8 mouse cellular contexts compared by ENCODE assay signal in the genomic region with DNA sequence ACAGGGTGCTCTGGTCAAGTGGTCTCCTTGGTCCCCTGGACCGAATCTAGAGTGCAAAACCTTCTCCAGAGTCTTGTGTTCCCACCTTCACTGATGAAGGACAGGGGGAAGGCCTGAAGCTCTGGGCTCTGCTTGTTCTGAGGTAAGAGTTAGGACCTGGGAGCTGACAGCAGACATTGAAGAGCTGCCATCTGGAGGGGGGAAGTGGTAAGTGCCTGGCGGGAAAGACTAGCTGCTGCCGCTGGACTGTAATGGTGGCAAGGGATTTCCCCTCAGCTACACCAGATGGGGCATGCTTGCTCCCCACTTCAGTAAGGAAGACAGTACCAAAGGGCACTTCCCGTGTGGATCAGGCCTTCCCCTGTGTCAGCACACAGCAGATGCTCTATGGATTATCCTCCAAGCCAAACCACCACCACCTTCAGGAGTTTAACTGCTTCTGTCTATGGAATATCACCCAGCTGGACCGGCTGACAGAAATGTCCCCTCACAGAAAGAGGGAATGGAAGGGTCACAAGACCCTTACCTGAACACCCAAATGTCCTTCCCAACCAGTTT. TPM values are rescaled to one million over a fixed set of nuclear protein-coding genes. Genes with fewer than 3 reads are reported as not detected.
DNase-seq lines count a peak whose midpoint lies in the region; ATAC-seq and TF ChIP-seq lines count a peak whose summit lies in the region.

No protein-coding gene starts in this region.

- no peaks in the 10 kb centered on the region for H3K27me3 ChIP-seq in embryonic facial prominence, embryonic 14.5 days (replicated peaks; ENCODE audit: control insufficient read depth, insufficient read depth, low read length)
- H3K27me3 ChIP-seq in limb, embryonic 12.5 days: no peaks in the 10 kb centered on the region
- H3K27me3 ChIP-seq in midbrain, embryonic 13.5 days: no peaks in the 10 kb centered on the region
- no peaks in the 10 kb centered on the region for H3K27me3 ChIP-seq in spleen, adult 2 months (ENCODE audit: control insufficient read depth, insufficient read depth, low read length)

- TF ChIP-seq CTCF in spleen, adult 2 months (IDR thresholded peaks at IDR 0.05; ENCODE audit: extremely low read depth, insufficient read depth, insufficient read length, insufficient replicate concordance): peak; percentile 39; the same call in 1 of the 2 replicates

- no peak overlapping the region for H3K27ac ChIP-seq in embryonic facial prominence, embryonic 14.5 days (replicated peaks; ENCODE audit: low read depth, low read length)
- no peak overlapping the region for H3K27ac ChIP-seq in limb, embryonic 12.5 days
- H3K27ac ChIP-seq in midbrain, embryonic 13.5 days: no peak overlapping the region
- no peak overlapping the region for H3K27ac ChIP-seq in spleen, adult 2 months (ENCODE audit: insufficient read depth, low read length)

- no peaks in the 10 kb centered on the region for H3K9me3 ChIP-seq in embryonic facial prominence, embryonic 14.5 days (ENCODE audit: control insufficient read depth, low read length)
- no peaks in the 10 kb centered on the region for H3K9me3 ChIP-seq in limb, embryonic 12.5 days
- no peaks in the 10 kb centered on the region for H3K9me3 ChIP-seq in midbrain, embryonic 13.5 days

- no peak overlapping the region for H3K9ac ChIP-seq in embryonic facial prominence, embryonic 14.5 days (ENCODE audit: low read depth, low read length)
- no peak overlapping the region for H3K9ac ChIP-seq in limb, embryonic 12.5 days (replicated peaks)
- no peak overlapping the region for H3K9ac ChIP-seq in midbrain, embryonic 13.5 days (replicated peaks)

- peak; percentile 88 for DNase-seq in 3T3-L1 (ENCODE audit: low read depth, low spot score)
- peak; percentile 36 for DNase-seq in adrenal gland, adult 8-10 months
- DNase-seq in embryonic facial prominence, embryonic 14.5 days (ENCODE audit: low spot score): peak; percentile 84
- peak; percentile 28 to 54 for DNase-seq in heart, adult 9 months (ENCODE audit: low spot score in 2 of 2)
- DNase-seq in kidney, adult 8-10 months: peak; percentile 71 to 81
- DNase-seq in spleen, adult 2 months (ENCODE audit: low read depth in 1 of 2, low spot score in 2 of 2): peak in 1 of 2 experiments; percentile 47

- H3K4me2 ChIP-seq in embryonic facial prominence, embryonic 14.5 days (ENCODE audit: low read depth, low read length): no peak overlapping the region
- no peak overlapping the region for H3K4me2 ChIP-seq in limb, embryonic 12.5 days
- H3K4me2 ChIP-seq in midbrain, embryonic 13.5 days (replicated peaks): no peak overlapping the region

- no peak overlapping the region for H3K4me3 ChIP-seq in embryonic facial prominence, embryonic 14.5 days (ENCODE audit: low read depth, low read length)
- no peak overlapping the region for H3K4me3 ChIP-seq in limb, embryonic 12.5 days (replicated peaks)
- no peak overlapping the region for H3K4me3 ChIP-seq in midbrain, embryonic 13.5 days (replicated peaks)
- no peak overlapping the region for H3K4me3 ChIP-seq in spleen, adult 2 months (ENCODE audit: extremely low read depth, insufficient read depth, insufficient read length)

- peak; percentile 78 for ATAC-seq in embryonic facial prominence, embryonic 14.5 days (ENCODE audit: low read depth)
- ATAC-seq in limb, embryonic 12.5 days (ENCODE audit: insufficient number of reproducible peaks, insufficient read depth, low FRiP score, low TSS enrichment, low read depth): peak; percentile 49; the same call in 1 of the 2 replicates
- ATAC-seq in midbrain, embryonic 13.5 days: peak; percentile 79

- 0 out of 2 replicates have a peak, but pooled peaks cover 2% of the 10 kb centered on the region for H3K4me1 ChIP-seq in embryonic facial prominence, embryonic 14.5 days (ENCODE audit: control insufficient read depth, insufficient read depth, low read length)
- H3K4me1 ChIP-seq in limb, embryonic 12.5 days (replicated peaks): peaks cover 5% of the 10 kb centered on the region; the same call in 1 of the 2 replicates
- H3K4me1 ChIP-seq in midbrain, embryonic 13.5 days (replicated peaks): 0 out of 2 replicates have a peak, but pooled peaks cover 4% of the 10 kb centered on the region
- H3K4me1 ChIP-seq in spleen, adult 2 months (ENCODE audit: control insufficient read depth, insufficient read depth, insufficient read length): no peaks in the 10 kb centered on the region

- TF ChIP-seq POLR2A in spleen, adult 2 months (IDR thresholded peaks at IDR 0.05; ENCODE audit: low read depth, low read length): no peak

- no peaks in the 10 kb centered on the region for H3K36me3 ChIP-seq in embryonic facial prominence, embryonic 14.5 days (ENCODE audit: control insufficient read depth, insufficient read depth, low read length)
- no peaks in the 10 kb centered on the region for H3K36me3 ChIP-seq in limb, embryonic 12.5 days
- H3K36me3 ChIP-seq in midbrain, embryonic 13.5 days: no peaks in the 10 kb centered on the region
- H3K36me3 ChIP-seq in spleen, adult 2 months (ENCODE audit: control insufficient read depth, insufficient read depth, low read length): no peaks in the 10 kb centered on the region

- 36% methylated on average over 5 of the region's 5 CpGs for WGBS in embryonic facial prominence, embryonic 14.5 days
- WGBS in limb, embryonic 12.5 days: 44% methylated on average over 5 of the region's 5 CpGs
- WGBS in midbrain, embryonic 13.5 days: 40% methylated on average over 5 of the region's 5 CpGs
- 32% methylated on average over 5 of the region's 5 CpGs for WGBS in spleen, adult 2 months

RNA-seq across cellular contexts. Expression of gene Plg, which starts 11.0 kb away (rescaled TPM):
- under 1 TPM in 3 of 4 experiments, not detected in 1; 0.21 to 0.78 (median 0.49) TPM for total RNA-seq in adrenal gland, adult 8-10 months (2022)
- not detected in 2 replicates for polyA plus RNA-seq in embryonic facial prominence, embryonic 14.5 days (2014; fragmentation: Nextera tagmentation; extraction: Ambion mirVana)
- 0.10 TPM in 1 of 2 replicates, not detected in the other for polyA plus RNA-seq in limb, embryonic 12.5 days (2016; fragmentation: Nextera tagmentation; extraction: Ambion mirVana)
- polyA plus RNA-seq in midbrain, embryonic 13.5 days (2015; fragmentation: Nextera tagmentation; extraction: Ambion mirVana): 0.17 TPM in 1 of 2 replicates, not detected in the other
- 0.07 and 0.08 TPM in 2 replicates for polyA plus RNA-seq in spleen, adult 2 months (2012; rRNA removed)

RNA-seq across cellular contexts. Expression of gene Map3k4, which starts 48.9 kb away (rescaled TPM):
- 10 to 100 TPM; 25.3 to 39.6 (median 34.3) TPM for total RNA-seq in adrenal gland, adult 8-10 months (2022)
- 29.5 and 34.2 TPM in 2 replicates for polyA plus RNA-seq in embryonic facial prominence, embryonic 14.5 days (2014; fragmentation: Nextera tagmentation; extraction: Ambion mirVana)
- polyA plus RNA-seq in limb, embryonic 12.5 days (2016; fragmentation: Nextera tagmentation; extraction: Ambion mirVana): 56.1 and 63.0 TPM in 2 replicates
- 43.8 and 48.5 TPM in 2 replicates for polyA plus RNA-seq in midbrain, embryonic 13.5 days (2015; fragmentation: Nextera tagmentation; extraction: Ambion mirVana)
- 18.4 and 35.1 TPM in 2 replicates for polyA plus RNA-seq in spleen, adult 2 months (2012; rRNA removed)
